Mouse (Mus musculus): Measurements from ENCODE around the gene Rrm1.

Rrm1 gene

GRCm38 (mm10) chr7:102446438-102446837, 4.9 kb downstream of the Rrm1 start:
- TF ChIP-seq GATA4 (IDR thresholded peaks at IDR 0.05; ENCODE audit: insufficient replicate concordance, low read length): no peak

DNA sequence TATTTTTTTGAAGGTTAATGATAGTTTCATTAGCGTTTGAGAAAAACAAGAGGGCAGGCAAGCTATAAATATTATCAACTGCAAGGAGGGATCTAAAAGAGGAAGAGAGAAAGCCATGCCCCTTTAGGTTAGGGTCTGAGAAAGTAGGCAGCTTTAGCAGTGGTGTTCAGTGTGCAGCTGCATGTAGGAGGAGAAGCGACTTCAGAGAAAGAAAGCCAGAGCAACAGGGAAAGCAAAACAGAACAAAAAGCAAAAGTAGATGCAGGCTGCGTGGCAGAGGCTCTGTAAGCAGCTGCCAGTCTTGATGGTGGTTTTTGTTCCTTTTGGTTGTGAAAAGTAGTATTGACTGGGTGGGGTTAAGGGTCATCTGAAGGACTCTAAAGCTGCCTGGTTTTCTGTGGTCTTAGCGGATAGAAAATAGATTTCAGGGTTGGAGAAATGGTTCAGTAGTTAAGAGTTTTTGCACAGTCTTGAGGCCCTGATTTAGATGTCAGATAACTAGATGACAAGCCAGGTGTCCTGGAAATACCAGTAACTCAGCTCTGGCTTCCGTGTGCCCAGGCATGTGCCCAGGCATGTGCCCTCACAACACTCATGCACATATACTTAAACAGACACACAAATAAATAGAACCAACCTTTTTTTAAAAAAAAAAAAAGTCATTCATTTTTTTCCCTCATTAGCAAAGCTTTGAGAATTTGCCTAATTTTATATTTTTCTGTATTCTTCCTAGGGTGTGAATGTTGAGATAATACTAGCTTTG, 17.3 kb downstream of the Rrm1 start:
- no peak for TF ChIP-seq GATA4 (IDR thresholded peaks at IDR 0.05; ENCODE audit: insufficient replicate concordance, low read length)

- TF ChIP-seq GATA4 (IDR thresholded peaks at IDR 0.05; ENCODE audit: insufficient replicate concordance, low read length): no peak
Measured at GRCm38 (mm10) chr7:102467566-102467965, 26.1 kb downstream of the Rrm1 start.

DNA sequence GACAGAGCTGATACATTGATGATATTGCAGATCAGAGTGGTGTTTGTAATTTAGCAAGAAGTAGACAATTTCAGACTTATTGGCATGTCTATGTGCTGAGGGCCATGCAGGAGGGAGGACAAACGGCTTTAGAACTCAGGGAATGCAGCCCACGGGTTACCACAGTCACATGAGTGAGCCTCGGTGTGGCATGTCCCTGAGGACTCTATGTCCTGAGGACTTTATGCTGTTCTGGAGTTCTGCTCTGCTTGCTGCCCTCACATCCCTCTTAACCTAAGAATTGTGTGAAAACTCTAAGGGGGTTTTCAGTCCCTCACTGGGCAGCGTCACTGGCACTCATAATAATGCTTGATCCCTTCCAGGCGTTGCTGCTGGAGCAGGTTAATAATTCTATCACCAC, 31.2 kb downstream of the Rrm1 start:
- TF ChIP-seq GATA4 (IDR thresholded peaks at IDR 0.05; ENCODE audit: insufficient replicate concordance, low read length): no peak

GRCm38 (mm10) chr7:102476601-102477000, 35.1 kb downstream of the Rrm1 start:
- no peak for TF ChIP-seq GATA4 (IDR thresholded peaks at IDR 0.05; ENCODE audit: insufficient replicate concordance, low read length)

DNA sequence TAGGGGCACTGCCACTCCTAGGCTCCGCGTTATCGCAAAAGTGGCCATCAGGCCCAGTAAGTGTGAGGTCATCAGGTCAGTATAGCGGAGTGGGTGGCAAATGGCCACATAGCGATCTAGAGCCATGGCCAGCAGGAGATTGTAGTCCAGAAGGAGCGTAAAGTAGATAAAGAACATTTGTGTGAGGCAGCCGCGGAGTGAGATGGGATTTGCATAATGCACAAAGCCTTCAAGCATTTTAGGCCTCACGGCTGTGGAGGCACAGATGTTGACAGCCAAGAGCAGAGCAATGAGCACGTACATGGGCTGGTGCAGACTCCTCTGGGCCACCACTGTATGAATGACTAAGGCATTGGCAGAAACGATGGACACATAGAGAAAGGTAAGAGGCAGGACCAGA, 35.9 kb downstream of the Rrm1 start:
- TF ChIP-seq GATA4 (IDR thresholded peaks at IDR 0.05; ENCODE audit: insufficient replicate concordance, low read length): no peak

DNA sequence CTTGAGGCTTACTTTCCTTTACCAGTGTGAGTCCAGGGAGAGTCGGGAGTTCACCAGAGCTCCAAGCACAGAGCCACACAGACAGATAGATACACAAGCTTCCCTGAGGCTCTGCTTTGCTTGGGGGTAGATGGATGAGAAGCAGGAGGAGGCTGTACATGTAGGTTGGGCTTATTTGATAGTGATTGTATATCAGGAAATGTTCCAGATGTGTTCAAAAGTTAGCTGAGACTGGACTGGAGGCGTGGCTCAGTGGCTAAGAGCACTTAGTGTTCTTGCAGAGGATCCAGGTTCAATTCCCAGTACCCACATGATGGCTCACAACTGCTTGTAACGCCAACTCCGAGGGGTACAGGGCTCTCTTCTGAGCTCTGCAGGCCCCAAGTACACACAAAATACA, 36.9 kb downstream of the Rrm1 start:
- no peak for TF ChIP-seq GATA4 (IDR thresholded peaks at IDR 0.05; ENCODE audit: insufficient replicate concordance, low read length)

GRCm38 (mm10) chr7:102478926-102479325, 37.4 kb downstream of the Rrm1 start:
- no peak for TF ChIP-seq GATA4 (IDR thresholded peaks at IDR 0.05; ENCODE audit: insufficient replicate concordance, low read length)

- TF ChIP-seq GATA4 (IDR thresholded peaks at IDR 0.05; ENCODE audit: insufficient replicate concordance, low read length): peak; percentile 48; the same call in 1 of the 2 replicates
Measured at GRCm38 (mm10) chr7:102479368-102480078, 38.0 kb downstream of the Rrm1 start.

DNA sequence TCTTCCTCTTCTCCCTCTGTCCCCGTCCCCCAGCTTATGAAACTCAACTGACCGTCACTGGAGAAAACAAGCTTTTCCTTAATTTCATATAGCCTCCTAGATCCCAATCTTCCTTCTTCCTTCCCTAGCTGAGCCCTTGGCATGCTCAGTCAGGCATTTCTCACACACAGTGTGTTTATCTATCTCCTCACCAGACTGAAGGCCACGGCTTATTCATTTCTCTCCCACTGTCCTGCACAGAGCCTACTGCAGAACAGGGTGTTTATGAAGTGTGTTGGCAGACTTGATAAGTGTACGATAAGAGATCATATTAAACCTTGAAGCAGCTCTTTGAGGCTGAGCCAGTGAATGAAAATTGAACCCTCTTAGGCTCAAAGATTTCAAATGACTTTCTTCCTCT, 39.3 kb downstream of the Rrm1 start:
- TF ChIP-seq GATA4 (IDR thresholded peaks at IDR 0.05; ENCODE audit: insufficient replicate concordance, low read length): no peak

GRCm38 (mm10) chr7:102481579-102481978, 40.1 kb downstream of the Rrm1 start, which contains the start of gene Olfr543:
TSS of gene Olfr543 (minus strand) at chr7:102481679.
- no peak for TF ChIP-seq GATA4 (IDR thresholded peaks at IDR 0.05; ENCODE audit: insufficient replicate concordance, low read length)

DNA sequence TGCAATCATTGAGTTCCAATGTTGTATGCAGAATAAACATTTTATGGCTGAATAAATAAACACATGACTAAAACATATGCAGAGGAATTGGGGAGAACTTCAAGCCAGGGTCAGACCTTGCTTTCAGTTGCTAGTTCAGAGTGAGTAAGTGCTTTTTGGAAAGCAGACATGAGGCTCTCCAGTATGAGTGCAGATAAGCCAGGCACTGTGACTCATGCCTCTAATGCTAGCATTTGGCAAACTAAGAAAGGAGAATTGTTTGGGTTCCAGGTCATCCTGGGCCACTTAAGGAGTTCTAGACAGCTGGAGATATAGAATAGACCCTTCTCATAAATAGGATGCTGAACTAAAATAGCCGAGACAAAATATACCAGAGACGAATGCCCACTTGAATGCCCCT, 42.2 kb downstream of the Rrm1 start:
- no peak for TF ChIP-seq GATA4 (IDR thresholded peaks at IDR 0.05; ENCODE audit: insufficient replicate concordance, low read length)

DNA sequence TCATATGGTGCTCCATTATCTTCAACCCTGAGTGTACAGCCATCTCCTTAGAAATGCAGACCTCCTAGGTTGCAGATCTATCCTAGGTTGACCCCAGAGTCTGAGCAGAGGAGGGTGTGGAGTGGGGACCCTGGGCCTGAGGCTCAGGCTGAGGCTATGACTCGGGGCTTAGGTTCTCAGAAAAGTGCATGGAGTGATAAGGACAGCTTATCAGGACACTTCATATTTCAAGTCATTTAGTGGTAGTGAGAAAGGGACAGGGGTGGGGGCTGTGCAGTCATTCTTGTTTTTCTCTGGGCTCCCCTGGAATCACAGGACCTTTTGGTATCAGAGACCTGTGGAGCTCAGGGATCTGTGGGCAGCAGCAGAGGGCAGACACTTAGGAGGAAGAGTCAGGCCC, 44.6 kb downstream of the Rrm1 start:
- TF ChIP-seq GATA4 (IDR thresholded peaks at IDR 0.05; ENCODE audit: insufficient replicate concordance, low read length): no peak

- TF ChIP-seq GATA4 (IDR thresholded peaks at IDR 0.05; ENCODE audit: insufficient replicate concordance, low read length): no peak
Measured at GRCm38 (mm10) chr7:102488161-102488560, 46.7 kb downstream of the Rrm1 start, which contains the start of gene Olfr544. TSS of gene Olfr544 (minus strand) at chr7:102488313.

GRCm38 (mm10) chr7:102499473-102499872, 58.0 kb downstream of the Rrm1 start, which contains the start of gene Olfr545:
TSS of gene Olfr545 (minus strand) at chr7:102499573.
- TF ChIP-seq GATA4 (IDR thresholded peaks at IDR 0.05; ENCODE audit: insufficient replicate concordance, low read length): no peak

- TF ChIP-seq GATA4 (IDR thresholded peaks at IDR 0.05; ENCODE audit: insufficient replicate concordance, low read length): no peak
Measured at GRCm38 (mm10) chr7:102501986-102502385, 60.5 kb downstream of the Rrm1 start.
